ENCODE assay signal across 16 mouse cellular contexts in genomic region chr11:121126395-121126794, GRCm38 (mm10). TPM values are rescaled to one million over a fixed set of nuclear protein-coding genes. Genes with fewer than 3 reads are reported as not detected.
DNase-seq lines count a peak whose midpoint lies in the region; ATAC-seq and TF ChIP-seq lines count a peak whose summit lies in the region.
"Had no signal": no experiment of that assay in that cellular context is flagged by ENCODE, and none has a peak within 500 bp of the region (broad histone marks: within the 10 kb centered on the region; RNA-seq: fewer than 3 reads in every experiment).

No protein-coding gene starts in this region.

- DNase-seq in forebrain, postnatal 0 days = no peak
- no peak for DNase-seq in forebrain, embryonic 14.5 days (ENCODE audit: low spot score)
- peak in 1 of 3 experiments; percentile 26 for DNase-seq in liver, embryonic 14.5 days (ENCODE audit: low read depth in 3 of 3, low spot score in 3 of 3)
- DNase-seq in liver, embryonic 11.5 days (ENCODE audit: low spot score) = no peak
- no peak for DNase-seq in G1E (ENCODE audit: low spot score)
- no peak for DNase-seq in liver, postnatal 0 days
- DNase-seq in spleen, postnatal 36 days (ENCODE audit: low spot score in 2 of 2) = no peak
- no peak for DNase-seq in heart, adult 11 months
- DNase-seq: cerebellum, postnatal 36 days; kidney, adult 11 months; right cerebral cortex, adult 18-20 months had no signal

- no peak overlapping the region for H3K4me3 ChIP-seq in forebrain, postnatal 0 days (ENCODE audit: low read depth, low read length)
- H3K4me3 ChIP-seq in forebrain, embryonic 14.5 days (ENCODE audit: low read depth, low read length) = no peak overlapping the region
- H3K4me3 ChIP-seq in liver, embryonic 14.5 days (ENCODE audit: insufficient read depth in 1 of 2, low read depth in 2 of 2, low read length in 2 of 2) = no peak overlapping the region
- H3K4me3 ChIP-seq in liver, embryonic 11.5 days (ENCODE audit: low read depth, low read length) = no peak overlapping the region
- H3K4me3 ChIP-seq in G1E (ENCODE audit: low read depth, low read length) = no peak overlapping the region
- H3K4me3 ChIP-seq in liver, postnatal 0 days (ENCODE audit: low read depth, low read length) = no peak overlapping the region
- H3K4me3 ChIP-seq: forebrain, embryonic 13.5 days; lung, embryonic 15.5 days had no signal

- no peak overlapping the region for H3K4me2 ChIP-seq in forebrain, postnatal 0 days (ENCODE audit: low read depth)
- no peak overlapping the region for H3K4me2 ChIP-seq in forebrain, embryonic 14.5 days (ENCODE audit: low read length)
- no peak overlapping the region for H3K4me2 ChIP-seq in liver, embryonic 14.5 days (ENCODE audit: low read depth)
- no peak overlapping the region for H3K4me2 ChIP-seq in liver, embryonic 11.5 days
- no peak overlapping the region for H3K4me2 ChIP-seq in liver, postnatal 0 days (ENCODE audit: low read depth, low read length)
- H3K4me2 ChIP-seq: forebrain, embryonic 13.5 days; heart, embryonic 11.5 days; lung, embryonic 15.5 days had no signal

- no peak for TF ChIP-seq EP300 in liver, embryonic 14.5 days (IDR thresholded peaks at IDR 0.05; ENCODE audit: low read depth)
- TF ChIP-seq EP300 in liver, postnatal 0 days (IDR thresholded peaks at IDR 0.05; ENCODE audit: low read depth) = no peak

- 66% methylated on average over 1 of the region's 1 CpGs for WGBS in forebrain, postnatal 0 days
- 80% methylated on average over 1 of the region's 1 CpGs for WGBS in forebrain, embryonic 14.5 days
- 62% methylated on average over 1 of the region's 1 CpGs for WGBS in liver, embryonic 14.5 days (ENCODE audit: insufficient replicate concordance)
- WGBS in liver, embryonic 11.5 days = 88% methylated on average over 1 of the region's 1 CpGs
- 72% methylated on average over 1 of the region's 1 CpGs for whole genome bisulfite sequencing in liver, postnatal 0 days (ENCODE audit: insufficient replicate concordance)

- no peaks in the 10 kb centered on the region for H3K27me3 ChIP-seq in forebrain, postnatal 0 days (ENCODE audit: insufficient read depth, low read length)
- H3K27me3 ChIP-seq in forebrain, embryonic 14.5 days (replicated peaks; ENCODE audit: control insufficient read depth, insufficient read depth, low read length) = no peaks in the 10 kb centered on the region
- H3K27me3 ChIP-seq in liver, embryonic 14.5 days (ENCODE audit: control insufficient read depth, insufficient read depth, low read length) = no peaks in the 10 kb centered on the region
- H3K27me3 ChIP-seq in liver, embryonic 11.5 days (replicated peaks; ENCODE audit: control insufficient read depth, insufficient read depth, low read length) = no peaks in the 10 kb centered on the region
- H3K27me3 ChIP-seq in G1E (ENCODE audit: insufficient read depth, low read length) = peaks cover 4% of the 10 kb centered on the region
- no peaks in the 10 kb centered on the region for H3K27me3 ChIP-seq in liver, postnatal 0 days (ENCODE audit: insufficient read depth, low read length)
- H3K27me3 ChIP-seq: forebrain, embryonic 13.5 days; lung, embryonic 15.5 days had no signal

- TF ChIP-seq CTCF in forebrain, postnatal 0 days (IDR thresholded peaks at IDR 0.05; ENCODE audit: low read depth) = peak; percentile 28
- peak; percentile 62 for TF ChIP-seq CTCF in liver, embryonic 14.5 days (IDR thresholded peaks at IDR 0.05; ENCODE audit: low read depth)
- TF ChIP-seq CTCF in G1E (IDR thresholded peaks at IDR 0.05; ENCODE audit: low read depth, low read length) = peak; percentile 37; the same call in 1 of the 2 replicates
- TF ChIP-seq CTCF in liver, postnatal 0 days (IDR thresholded peaks at IDR 0.05; ENCODE audit: low read depth) = peak; percentile 64

- H3K36me3 ChIP-seq in forebrain, postnatal 0 days (ENCODE audit: insufficient read depth) = no peaks in the 10 kb centered on the region
- no peaks in the 10 kb centered on the region for H3K36me3 ChIP-seq in forebrain, embryonic 14.5 days (ENCODE audit: control insufficient read depth, insufficient read depth, low read length)
- no peaks in the 10 kb centered on the region for H3K36me3 ChIP-seq in liver, embryonic 14.5 days (replicated peaks; ENCODE audit: control insufficient read depth, insufficient read depth, low read depth)
- H3K36me3 ChIP-seq in liver, embryonic 11.5 days (ENCODE audit: control insufficient read depth, insufficient read depth, low read length) = no peaks in the 10 kb centered on the region
- H3K36me3 ChIP-seq in G1E (replicated peaks) = no peaks in the 10 kb centered on the region
- no peaks in the 10 kb centered on the region for H3K36me3 ChIP-seq in liver, postnatal 0 days (replicated peaks; ENCODE audit: insufficient read depth, low read length)
- H3K36me3 ChIP-seq: lung, embryonic 15.5 days had no signal

- no peaks in the 10 kb centered on the region for H3K4me1 ChIP-seq in forebrain, postnatal 0 days (ENCODE audit: insufficient read depth)
- no peaks in the 10 kb centered on the region for H3K4me1 ChIP-seq in forebrain, embryonic 14.5 days (ENCODE audit: control insufficient read depth, insufficient read depth, low read length)
- H3K4me1 ChIP-seq in liver, embryonic 14.5 days (replicated peaks; ENCODE audit: control insufficient read depth in 2 of 2, insufficient read depth in 2 of 2, low read length in 1 of 2) = peaks cover 6 to 8% of the 10 kb centered on the region in 2 experiments
- peaks cover 15% of the 10 kb centered on the region for H3K4me1 ChIP-seq in liver, embryonic 11.5 days (replicated peaks; ENCODE audit: control insufficient read depth, insufficient read depth, low read length)
- peaks cover 37% of the 10 kb centered on the region for H3K4me1 ChIP-seq in G1E (ENCODE audit: insufficient read depth, low read depth, low read length)
- 0 out of 2 replicates have a peak, but pooled peaks cover 3% of the 10 kb centered on the region for H3K4me1 ChIP-seq in liver, postnatal 0 days (ENCODE audit: insufficient read depth)
- H3K4me1 ChIP-seq: forebrain, embryonic 13.5 days had no signal

- no peaks in the 10 kb centered on the region for H3K9me3 ChIP-seq in forebrain, postnatal 0 days (ENCODE audit: low read length)
- H3K9me3 ChIP-seq in forebrain, embryonic 14.5 days (replicated peaks; ENCODE audit: control insufficient read depth, low read length) = no peaks in the 10 kb centered on the region
- H3K9me3 ChIP-seq in liver, embryonic 14.5 days (ENCODE audit: control insufficient read depth, low read length) = no peaks in the 10 kb centered on the region
- no peaks in the 10 kb centered on the region for H3K9me3 ChIP-seq in liver, embryonic 11.5 days (ENCODE audit: control insufficient read depth, low read length)
- H3K9me3 ChIP-seq in G1E (replicated peaks) = no peaks in the 10 kb centered on the region
- H3K9me3 ChIP-seq in liver, postnatal 0 days (ENCODE audit: low read length) = no peaks in the 10 kb centered on the region
- H3K9me3 ChIP-seq: forebrain, embryonic 13.5 days; lung, embryonic 15.5 days had no signal

- ATAC-seq in forebrain, postnatal 0 days = no peak
- no peak for ATAC-seq in forebrain, embryonic 14.5 days
- no peak for ATAC-seq in liver, embryonic 14.5 days (ENCODE audit: insufficient read depth)
- no peak for ATAC-seq in liver, embryonic 11.5 days (replicated peaks; ENCODE audit: low FRiP score)
- ATAC-seq in G1E (ENCODE audit: extremely low read depth, insufficient number of reproducible peaks, low FRiP score, poor library complexity, severe bottlenecking) = 0 out of 2 replicates have a peak, but pooled peaks have one; percentile 28
- ATAC-seq in liver, postnatal 0 days = no peak
- ATAC-seq: forebrain, embryonic 13.5 days had no signal

- no peak overlapping the region for H3K27ac ChIP-seq in forebrain, postnatal 0 days (ENCODE audit: low read depth, low read length)
- H3K27ac ChIP-seq in forebrain, embryonic 14.5 days (ENCODE audit: low read depth, low read length) = no peak overlapping the region
- no peak overlapping the region for H3K27ac ChIP-seq in liver, embryonic 14.5 days
- no peak overlapping the region for H3K27ac ChIP-seq in liver, embryonic 11.5 days (ENCODE audit: low read depth, low read length)
- H3K27ac ChIP-seq in liver, postnatal 0 days (ENCODE audit: low read depth) = no peak overlapping the region
- H3K27ac ChIP-seq: forebrain, embryonic 13.5 days; lung, embryonic 15.5 days had no signal

- no peak overlapping the region for H3K9ac ChIP-seq in forebrain, postnatal 0 days
- no peak overlapping the region for H3K9ac ChIP-seq in forebrain, embryonic 14.5 days (ENCODE audit: low read length)
- no peak overlapping the region for H3K9ac ChIP-seq in liver, embryonic 14.5 days (replicated peaks)
- no peak overlapping the region for H3K9ac ChIP-seq in liver, embryonic 11.5 days (ENCODE audit: low read depth, low read length)
- H3K9ac ChIP-seq in liver, postnatal 0 days (replicated peaks) = no peak overlapping the region
- H3K9ac ChIP-seq: forebrain, embryonic 13.5 days; lung, embryonic 15.5 days had no signal

RNA-seq across cellular contexts. Expression of gene Tex19.2, which starts 7.9 kb away (rescaled TPM):
- not detected in 2 replicates for total RNA-seq in forebrain, postnatal 0 days (2014; rRNA removed)
- not detected in 2 replicates for polyA plus RNA-seq in forebrain, postnatal 0 days (2015; fragmentation: Nextera tagmentation; extraction: Ambion mirVana)
- not detected in 2 replicates for polyA plus RNA-seq in forebrain, embryonic 14.5 days (2014; fragmentation: Nextera tagmentation; extraction: Ambion mirVana)
- polyA plus RNA-seq in liver, embryonic 14.5 days (2012; rRNA removed) = 0.08 and 0.10 TPM in 2 replicates
- not detected in 2 replicates for polyA plus RNA-seq in liver, embryonic 14.5 days (2014; fragmentation: Nextera tagmentation; extraction: Ambion mirVana)
- polyA plus RNA-seq in liver, embryonic 11.5 days (2014; fragmentation: Nextera tagmentation; extraction: Ambion mirVana) = 0.29 TPM in 1 of 2 replicates, not detected in the other
- total RNA-seq in G1E (2014; fragmentation: Nextera tagmentation) = 6.8 and 7.4 TPM in 2 replicates
- total RNA-seq in G1E (2017) = 8.0 and 10.8 TPM in 2 replicates
- polyA plus RNA-seq in G1E (2012) = 13.2 and 17.1 TPM in 2 replicates
- polyA plus RNA-seq in liver, postnatal 0 days (2015; fragmentation: Nextera tagmentation; extraction: Ambion mirVana) = 0.05 TPM in 1 of 2 replicates, not detected in the other
- total RNA-seq: adrenal gland, postnatal 4 days; left cerebral cortex, adult 8-10 months had no signal
- polyA plus RNA-seq: forebrain, embryonic 13.5 days; heart, embryonic 11.5 days; lung, embryonic 15.5 days had no signal

RNA-seq across cellular contexts. Expression of gene Tex19.1, which starts 19.5 kb away (rescaled TPM):
- not detected in 2 replicates for total RNA-seq in forebrain, postnatal 0 days (2014; rRNA removed)
- not detected in 2 replicates for polyA plus RNA-seq in forebrain, postnatal 0 days (2015; fragmentation: Nextera tagmentation; extraction: Ambion mirVana)
- not detected in 2 replicates for polyA plus RNA-seq in forebrain, embryonic 14.5 days (2014; fragmentation: Nextera tagmentation; extraction: Ambion mirVana)
- 0.06 and 0.08 TPM in 2 replicates for polyA plus RNA-seq in liver, embryonic 14.5 days (2012; rRNA removed)
- polyA plus RNA-seq in liver, embryonic 14.5 days (2014; fragmentation: Nextera tagmentation; extraction: Ambion mirVana) = not detected in 2 replicates
- polyA plus RNA-seq in liver, embryonic 11.5 days (2014; fragmentation: Nextera tagmentation; extraction: Ambion mirVana) = 0.43 and 0.44 TPM in 2 replicates
- total RNA-seq in G1E (2014; fragmentation: Nextera tagmentation) = not detected in 2 replicates
- total RNA-seq in G1E (2017) = not detected in 2 replicates
- not detected in 2 replicates for polyA plus RNA-seq in G1E (2012)
- polyA plus RNA-seq in liver, postnatal 0 days (2015; fragmentation: Nextera tagmentation; extraction: Ambion mirVana) = not detected in 2 replicates
- total RNA-seq: adrenal gland, postnatal 4 days; left cerebral cortex, adult 8-10 months had no signal
- polyA plus RNA-seq: forebrain, embryonic 13.5 days; lung, embryonic 15.5 days had no signal

RNA-seq across cellular contexts. Expression of gene Uts2r, which starts 33.7 kb away (rescaled TPM):
- total RNA-seq in forebrain, postnatal 0 days (2014; rRNA removed) = 0.33 and 1.1 TPM in 2 replicates
- 0.43 and 0.77 TPM in 2 replicates for polyA plus RNA-seq in forebrain, postnatal 0 days (2015; fragmentation: Nextera tagmentation; extraction: Ambion mirVana)
- polyA plus RNA-seq in forebrain, embryonic 14.5 days (2014; fragmentation: Nextera tagmentation; extraction: Ambion mirVana) = 0.12 TPM in 1 of 2 replicates, not detected in the other
- not detected in 2 replicates for polyA plus RNA-seq in liver, embryonic 14.5 days (2012; rRNA removed)
- polyA plus RNA-seq in liver, embryonic 14.5 days (2014; fragmentation: Nextera tagmentation; extraction: Ambion mirVana) = not detected in 2 replicates
- polyA plus RNA-seq in liver, embryonic 11.5 days (2014; fragmentation: Nextera tagmentation; extraction: Ambion mirVana) = not detected in 2 replicates
- not detected in 2 replicates for total RNA-seq in G1E (2014; fragmentation: Nextera tagmentation)
- 0.05 TPM in 1 of 2 replicates, not detected in the other for total RNA-seq in G1E (2017)
- polyA plus RNA-seq in G1E (2012) = not detected in 2 replicates
- polyA plus RNA-seq in liver, postnatal 0 days (2015; fragmentation: Nextera tagmentation; extraction: Ambion mirVana) = not detected in 2 replicates
- total RNA-seq: adrenal gland, postnatal 4 days had no signal
- polyA plus RNA-seq: heart, embryonic 11.5 days; lung, embryonic 15.5 days had no signal

RNA-seq across cellular contexts. Expression of gene Sectm1a, which starts 45.4 kb away (rescaled TPM):
- not detected in 2 replicates for total RNA-seq in forebrain, postnatal 0 days (2014; rRNA removed)
- polyA plus RNA-seq in forebrain, postnatal 0 days (2015; fragmentation: Nextera tagmentation; extraction: Ambion mirVana) = not detected in 2 replicates
- polyA plus RNA-seq in forebrain, embryonic 14.5 days (2014; fragmentation: Nextera tagmentation; extraction: Ambion mirVana) = 0.16 TPM in 1 of 2 replicates, not detected in the other
- 1.0 and 1.3 TPM in 2 replicates for polyA plus RNA-seq in liver, embryonic 14.5 days (2012; rRNA removed)
- 0.61 and 1.0 TPM in 2 replicates for polyA plus RNA-seq in liver, embryonic 14.5 days (2014; fragmentation: Nextera tagmentation; extraction: Ambion mirVana)
- polyA plus RNA-seq in liver, embryonic 11.5 days (2014; fragmentation: Nextera tagmentation; extraction: Ambion mirVana) = 0.32 and 0.86 TPM in 2 replicates
- total RNA-seq in G1E (2014; fragmentation: Nextera tagmentation) = not detected in 2 replicates
- total RNA-seq in G1E (2017) = 0.38 TPM in 1 of 2 replicates, not detected in the other
- not detected in 2 replicates for polyA plus RNA-seq in G1E (2012)
- polyA plus RNA-seq in liver, postnatal 0 days (2015; fragmentation: Nextera tagmentation; extraction: Ambion mirVana) = 1.7 and 2.0 TPM in 2 replicates
- total RNA-seq: left cerebral cortex, adult 8-10 months had no signal
- polyA plus RNA-seq: forebrain, embryonic 13.5 days; heart, embryonic 11.5 days had no signal

Comparison
In these comparisons a context has a peak if more than half of its experiments do, and no peak if none do; other contexts are left out.
1. RNA of gene Tex19.2, which starts 7.9 kb away (polyA plus RNA-seq): 13.2 to 17.1 TPM in G1E; 0.08 to 0.10 TPM in liver, embryonic 14.5 days, 0.29 TPM in liver, embryonic 11.5 days, 0.05 TPM in liver, postnatal 0 days, not detected in forebrain, postnatal 0 days and not detected in forebrain, embryonic 14.5 days; every median in the first group is over 10 times any median in the second.
2. Peak in every context shown above with its lines, with median percentiles within 50 percentile points of each other: CTCF ChIP-seq.